Mouse (Mus musculus): ENCODE data around the gene Car7. TPM values are rescaled to one million over a fixed set of nuclear protein-coding genes. Genes with fewer than 3 reads are reported as not detected.

The Car7 gene
- polyA plus RNA-seq, 2 experiments = 5.0 to 11.2 TPM

- peaks cover 4 to 5% of the 10 kb centered on the region in 2 experiments; a peak in 3 of 4 replicates for H3K4me1 ChIP-seq (replicated peaks; ENCODE audit: control insufficient read depth in 2 of 2, insufficient read depth in 2 of 2, low read length in 1 of 2)
- peaks cover 5% of the 10 kb centered on the region for H3K36me3 ChIP-seq (replicated peaks; ENCODE audit: control insufficient read depth, insufficient read depth, low read depth)
- ATAC-seq (ENCODE audit: insufficient read depth) (no peak), DNase-seq (ENCODE audit: low read depth in 3 of 3, low spot score in 3 of 3) (no peak)
- no peaks in the 10 kb centered on the region for H3K27me3 ChIP-seq (ENCODE audit: control insufficient read depth, insufficient read depth, low read length)
- H3K4me3 ChIP-seq (ENCODE audit: insufficient read depth in 1 of 2, low read depth in 2 of 2, low read length in 2 of 2) = no peak overlapping the region
- H3K9me3 ChIP-seq (ENCODE audit: control insufficient read depth, low read length) = no peaks in the 10 kb centered on the region
- H3K27ac ChIP-seq = no peak overlapping the region
- WGBS (ENCODE audit: insufficient replicate concordance) = 81% methylated on average over 6 of the region's 6 CpGs
- no peak overlapping the region for H3K9ac ChIP-seq (replicated peaks)
- TF ChIP-seq EP300 (IDR thresholded peaks at IDR 0.05; ENCODE audit: low read depth) = no peak
- TF ChIP-seq CTCF (IDR thresholded peaks at IDR 0.05; ENCODE audit: low read depth) = no peak
- no peak overlapping the region for H3K4me2 ChIP-seq (ENCODE audit: low read depth)
Measured at GRCm38 (mm10) chr8:104529671-104530070, 4.8 kb upstream of the Car7 start.

- H3K9me3 ChIP-seq (ENCODE audit: control insufficient read depth, low read length) = no peaks in the 10 kb centered on the region
- DNase-seq (ENCODE audit: low read depth in 3 of 3, low spot score in 3 of 3) (no peak), ATAC-seq (ENCODE audit: insufficient read depth) (no peak)
- H3K36me3 ChIP-seq (replicated peaks; ENCODE audit: control insufficient read depth, insufficient read depth, low read depth) = peaks cover 5% of the 10 kb centered on the region
- peak overlapping the region; percentile 84 for H3K9ac ChIP-seq (replicated peaks)
- no peak overlapping the region for H3K27ac ChIP-seq
- peak overlapping the region; percentile 83 for H3K4me2 ChIP-seq (ENCODE audit: low read depth)
- peaks cover 2% of the 10 kb centered on the region; the same call in 1 of the 2 replicates for H3K27me3 ChIP-seq (ENCODE audit: control insufficient read depth, insufficient read depth, low read length)
- H3K4me1 ChIP-seq (replicated peaks; ENCODE audit: control insufficient read depth in 2 of 2, insufficient read depth in 2 of 2, low read length in 1 of 2) = peaks cover 9 to 16% of the 10 kb centered on the region in 2 experiments
- peak overlapping the region; percentile 87 to 100 for H3K4me3 ChIP-seq (ENCODE audit: insufficient read depth in 1 of 2, low read depth in 2 of 2, low read length in 2 of 2)
- TF ChIP-seq EP300 (IDR thresholded peaks at IDR 0.05; ENCODE audit: low read depth) = no peak
- TF ChIP-seq CTCF (IDR thresholded peaks at IDR 0.05; ENCODE audit: low read depth) = no peak
- 30% methylated on average over 7 of the region's 7 CpGs for WGBS (ENCODE audit: insufficient replicate concordance)
Measured at GRCm38 (mm10) chr8:104533551-104533950, 938 bp upstream of the Car7 start.

- Histone ChIP-seq H3K9ac (replicated peaks) (peak overlapping the region; percentile 44), H3K4me2 (ENCODE audit: low read depth) (peak overlapping the region; percentile 83), H3K4me1 (replicated peaks; ENCODE audit: control insufficient read depth in 2 of 2, insufficient read depth in 2 of 2, low read length in 1 of 2) (peaks cover 9 to 16% of the 10 kb centered on the region in 2 experiments), H3K27ac (no peak overlapping the region), H3K4me3 (ENCODE audit: insufficient read depth in 1 of 2, low read depth in 2 of 2, low read length in 2 of 2) (peak overlapping the region; percentile 73 to 87), H3K9me3 (ENCODE audit: control insufficient read depth, low read length) (no peaks in the 10 kb centered on the region), H3K27me3 (ENCODE audit: control insufficient read depth, insufficient read depth, low read length) (peaks cover 10% of the 10 kb centered on the region), H3K36me3 (replicated peaks; ENCODE audit: control insufficient read depth, insufficient read depth, low read depth) (peaks cover 3% of the 10 kb centered on the region)
- WGBS (ENCODE audit: insufficient replicate concordance) = 4% methylated on average over 9 of the region's 9 CpGs
- TF ChIP-seq CTCF (IDR thresholded peaks at IDR 0.05; ENCODE audit: low read depth) (no peak), EP300 (IDR thresholded peaks at IDR 0.05; ENCODE audit: low read depth) (no peak)
- DNase-seq (ENCODE audit: low read depth in 3 of 3, low spot score in 3 of 3) (no peak), ATAC-seq (ENCODE audit: insufficient read depth) (peak; percentile 65)
Measured at GRCm38 (mm10) chr8:104534779-104535141, 271 bp downstream of the Car7 start.

GRCm38 (mm10) chr8:104535378-104535777, 889 bp downstream of the Car7 start:
- Histone ChIP-seq H3K9ac (replicated peaks) (peak overlapping the region; percentile 44), H3K4me3 (ENCODE audit: insufficient read depth in 1 of 2, low read depth in 2 of 2, low read length in 2 of 2) (peak overlapping the region; percentile 73 to 87), H3K36me3 (replicated peaks; ENCODE audit: control insufficient read depth, insufficient read depth, low read depth) (no peaks in the 10 kb centered on the region), H3K27ac (no peak overlapping the region), H3K4me1 (replicated peaks; ENCODE audit: control insufficient read depth in 2 of 2, insufficient read depth in 2 of 2, low read length in 1 of 2) (peaks cover 9 to 16% of the 10 kb centered on the region in 2 experiments), H3K4me2 (ENCODE audit: low read depth) (peak overlapping the region; percentile 83), H3K9me3 (ENCODE audit: control insufficient read depth, low read length) (no peaks in the 10 kb centered on the region), H3K27me3 (ENCODE audit: control insufficient read depth, insufficient read depth, low read length) (peaks cover 16% of the 10 kb centered on the region)
- 16% methylated on average over 7 of the region's 7 CpGs for WGBS (ENCODE audit: insufficient replicate concordance)
- no peak for ATAC-seq (ENCODE audit: insufficient read depth)
- peak in 1 of 3 experiments; percentile 17 for DNase-seq (ENCODE audit: low read depth in 3 of 3, low spot score in 3 of 3)
- TF ChIP-seq CTCF (IDR thresholded peaks at IDR 0.05; ENCODE audit: low read depth) (no peak), EP300 (IDR thresholded peaks at IDR 0.05; ENCODE audit: low read depth) (no peak)

GRCm38 (mm10) chr8:104536028-104536427, 1.5 kb downstream of the Car7 start:
- ATAC-seq (ENCODE audit: insufficient read depth) (no peak), DNase-seq (ENCODE audit: low read depth in 3 of 3, low spot score in 3 of 3) (no peak)
- Histone ChIP-seq H3K4me2 (ENCODE audit: low read depth) (peak overlapping the region; percentile 83), H3K9me3 (ENCODE audit: control insufficient read depth, low read length) (no peaks in the 10 kb centered on the region), H3K4me1 (replicated peaks; ENCODE audit: control insufficient read depth in 2 of 2, insufficient read depth in 2 of 2, low read length in 1 of 2) (peaks cover 9 to 16% of the 10 kb centered on the region in 2 experiments), H3K27ac (no peak overlapping the region), H3K9ac (replicated peaks) (no peak overlapping the region; the same call in 1 of the 2 replicates), H3K27me3 (ENCODE audit: control insufficient read depth, insufficient read depth, low read length) (peaks cover 22% of the 10 kb centered on the region), H3K36me3 (replicated peaks; ENCODE audit: control insufficient read depth, insufficient read depth, low read depth) (no peaks in the 10 kb centered on the region), H3K4me3 (ENCODE audit: insufficient read depth in 1 of 2, low read depth in 2 of 2, low read length in 2 of 2) (peak overlapping the region; percentile 73 to 87; a peak in 3 of 4 replicates)
- 71% methylated on average over 4 of the region's 4 CpGs for WGBS (ENCODE audit: insufficient replicate concordance)
- TF ChIP-seq EP300 (IDR thresholded peaks at IDR 0.05; ENCODE audit: low read depth) = no peak
